Mouse (Mus musculus) heart, adult 2 months (tissue): Measurements from ENCODE around the gene Diras2. TPM values are rescaled to one million over a fixed set of nuclear protein-coding genes. Genes with fewer than 3 reads are reported as not detected.

Experiments used
- DNase-seq, 2 experiments: peaks; one replicate each; pipeline ENCODE4 v3.0.0; 2021
- H3K27ac ChIP-seq: fragments of 200-600 bp; 2 replicates; pipeline ENCODE4 v1.8.1; 2022
- H3K27me3 ChIP-seq: fragments of 200-500 bp; 2 replicates; pipeline ENCODE4 v1.6.1; 2012; ENCODE audit warnings: mild to moderate bottlenecking, low read length, inconsistent platforms, mixed read lengths; ENCODE audit not compliant: control insufficient read depth, insufficient read depth
- H3K36me3 ChIP-seq: fragments of 200-500 bp; 2 replicates; pipeline ENCODE4 v1.6.1; 2012; ENCODE audit warnings: low read length, inconsistent platforms; ENCODE audit not compliant: control insufficient read depth, insufficient read depth
- H3K4me1 ChIP-seq: fragments of 200-500 bp; 2 replicates; pipeline ENCODE4 v1.6.1; 2011; ENCODE audit warnings: low read length; ENCODE audit not compliant: control insufficient read depth, insufficient read depth
- H3K4me3 ChIP-seq: fragments of 200-600 bp; 2 replicates; pipeline ENCODE4 v1.8.1; 2022
- H3K79me2 ChIP-seq: fragments of 200-500 bp; replicated peaks from 2 replicates; pipeline ENCODE4 v1.6.1; 2012; ENCODE audit warnings: mild to moderate bottlenecking, inconsistent platforms, low read length, moderate library complexity, mixed read lengths; ENCODE audit not compliant: control insufficient read depth, insufficient read depth
- H3K9ac ChIP-seq: fragments of 200-500 bp; 2 replicates; pipeline ENCODE4 v1.6.1; 2012; ENCODE audit warnings: low read depth, mild to moderate bottlenecking, control low read depth, inconsistent platforms, low read length, mixed read lengths
- CTCF ChIP-seq: fragments of 200-600 bp; IDR thresholded peaks from 2 replicates; pipeline ENCODE4 v1.8.1; 2022; ENCODE audit warnings: antibody characterized with exemption, mild to moderate bottlenecking, moderate library complexity
- EP300 ChIP-seq: fragments of 200-500 bp; IDR thresholded peaks from 2 replicates; pipeline ENCODE4 v1.6.1; 2011; ENCODE audit warnings: low read depth, low read length, control low read depth; ENCODE audit not compliant: insufficient read depth
- POLR2A ChIP-seq: fragments of 200-500 bp; IDR thresholded peaks from 2 replicates; pipeline ENCODE4 v1.6.1; 2011; ENCODE audit warnings: mild to moderate bottlenecking, low read depth, low read length, control low read depth; ENCODE audit not compliant: insufficient read depth
- WGBS: fragments of 180-500 bp; shearing (Covaris S2); methylation state at CpG from one replicate; pipeline ENCODE4 v1.1.7; 2018; 5-methylcytosine and 5-hydroxymethylcytosine counted together
- intact Hi-C: fragments of 180-260 bp; cut with DNase I; formaldehyde crosslinking; loops from one replicate; pipeline ENCODE4 v1.15.1; 2025
- polyA plus RNA-seq: library from polyadenylated mRNA; depleted of rRNA; stranded (reverse); fragments of >200 nt; gene quantifications from 2 replicates; pipeline ENCODE4 v1.2.3, GENCODE M21; 2012
- total RNA-seq, 2 experiments: library from RNA; stranded (reverse); gene quantifications; 2 replicates each; pipeline ENCODE4 v1.2.3; 2021

Gene Diras2
- total and polyA plus RNA-seq, 3 experiments = 0.18 to 0.78 (median 0.32) TPM

DNA sequence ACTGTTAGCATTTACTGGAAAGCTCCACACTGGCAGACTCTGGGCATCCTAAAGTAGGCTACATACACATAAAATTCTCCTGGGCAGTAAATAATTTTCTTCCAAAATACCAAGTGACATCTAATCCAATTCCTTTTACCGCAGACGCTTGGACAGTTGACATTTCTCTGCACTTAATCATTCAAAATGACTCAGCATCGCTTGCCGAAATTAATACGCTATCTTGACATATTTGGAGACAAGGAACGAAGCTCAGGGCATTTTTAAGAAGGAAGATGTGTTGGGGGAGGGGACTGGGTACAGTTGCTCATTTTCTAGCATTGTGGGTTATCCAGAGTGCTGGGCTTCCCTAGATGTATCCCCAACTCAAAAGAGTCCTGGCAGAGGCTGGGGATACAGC lies 15.2 kb upstream of the Diras2 start:
- Histone ChIP-seq H3K4me1 (no peaks in the 10 kb centered on the region), H3K9ac (no peak overlapping the region), H3K36me3 (no peaks in the 10 kb centered on the region), H3K4me3 (no peak overlapping the region), H3K79me2 (no peaks in the 10 kb centered on the region), H3K27ac (no peak overlapping the region), H3K27me3 (no peaks in the 10 kb centered on the region)
- intact Hi-C loops = no loop called here
- 76% methylated on average over 6 of the region's 6 CpGs for WGBS
- TF ChIP-seq POLR2A (no peak), CTCF (no peak), EP300 (no peak)
- no peak for DNase-seq

- WGBS = 65% methylated on average over 4 of the region's 4 CpGs
- intact Hi-C loops = no loop called here
- DNase-seq = no peak
- Histone ChIP-seq H3K9ac (no peak overlapping the region), H3K36me3 (no peaks in the 10 kb centered on the region), H3K79me2 (no peaks in the 10 kb centered on the region), H3K27ac (no peak overlapping the region), H3K4me3 (no peak overlapping the region), H3K4me1 (no peaks in the 10 kb centered on the region), H3K27me3 (no peaks in the 10 kb centered on the region)
- no peak for TF ChIP-seq EP300
- TF ChIP-seq CTCF = no peak
- TF ChIP-seq POLR2A = no peak
Observed at GRCm38 (mm10) chr13:52542636-52543035, 11.6 kb upstream of the Diras2 start.

DNA sequence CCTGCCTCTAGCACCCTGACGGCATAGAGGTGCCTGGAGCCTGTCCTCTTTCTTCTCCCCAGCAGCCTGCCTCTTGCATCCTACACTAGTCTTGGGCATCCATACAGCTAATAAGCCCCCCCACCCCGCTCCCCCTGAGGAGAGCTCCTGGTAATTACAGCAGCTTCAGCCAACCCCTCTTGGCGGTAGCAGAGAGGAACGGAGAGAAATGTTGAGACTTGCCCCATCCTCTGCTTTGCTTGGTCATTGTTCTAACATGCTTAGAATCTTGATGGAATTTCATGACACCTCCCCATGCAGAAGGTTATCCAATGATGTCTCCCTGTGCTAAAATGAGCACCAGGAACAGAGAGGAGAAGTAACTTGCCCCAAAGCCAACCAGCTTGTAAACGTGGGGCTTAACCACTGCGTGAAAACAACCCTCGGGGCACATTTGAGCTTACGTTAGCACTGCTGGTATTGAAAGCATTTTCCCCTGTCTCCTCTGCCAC lies 11.0 kb upstream of the Diras2 start:
- 73% methylated on average over 8 of the region's 8 CpGs for WGBS
- TF ChIP-seq EP300 (no peak), CTCF (no peak), POLR2A (no peak)
- intact Hi-C loops = no loop called here

GRCm38 (mm10) chr13:52541385-52542035 lies 10.4 kb upstream of the Diras2 start:
- Histone ChIP-seq H3K36me3 (no peaks in the 10 kb centered on the region), H3K27ac (no peak overlapping the region), H3K4me1 (no peaks in the 10 kb centered on the region), H3K9ac (no peak overlapping the region), H3K4me3 (no peak overlapping the region), H3K79me2 (no peaks in the 10 kb centered on the region), H3K27me3 (no peaks in the 10 kb centered on the region)
- DNase-seq = no peak
- 80% methylated on average over 5 of the region's 5 CpGs for WGBS
- no peak for TF ChIP-seq POLR2A
- TF ChIP-seq CTCF = no peak
- no peak for TF ChIP-seq EP300
- intact Hi-C loops = no loop called here

More for the DNA sequence above, 11.0 kb upstream of the Diras2 start:
- Histone ChIP-seq H3K27ac (no peak overlapping the region), H3K79me2 (no peaks in the 10 kb centered on the region), H3K27me3 (no peaks in the 10 kb centered on the region), H3K4me3 (no peak overlapping the region), H3K36me3 (no peaks in the 10 kb centered on the region), H3K9ac (no peak overlapping the region), H3K4me1 (no peaks in the 10 kb centered on the region)
- DNase-seq = no peak

- Histone ChIP-seq H3K27me3 (no peaks in the 10 kb centered on the region), H3K36me3 (no peaks in the 10 kb centered on the region), H3K4me1 (no peaks in the 10 kb centered on the region), H3K27ac (no peak overlapping the region), H3K9ac (no peak overlapping the region), H3K79me2 (no peaks in the 10 kb centered on the region), H3K4me3 (no peak overlapping the region)
- intact Hi-C loops = loop anchor here (5.0 kb wide), 1 partner anchor 702 kb away; no protein-coding TSS in a partner anchor
- WGBS = 78% methylated on average over 6 of the region's 6 CpGs
- no peak for TF ChIP-seq POLR2A
- no peak for TF ChIP-seq EP300
- no peak for TF ChIP-seq CTCF
- no peak for DNase-seq
Observed at GRCm38 (mm10) chr13:52539461-52539860, 8.4 kb upstream of the Diras2 start.

- TF ChIP-seq EP300 (no peak), POLR2A (no peak), CTCF (peak; percentile 31)
- no peaks in the 10 kb centered on the region for H3K27me3 ChIP-seq
- H3K36me3 ChIP-seq = no peaks in the 10 kb centered on the region
- DNase-seq = no peak
- H3K79me2 ChIP-seq = no peaks in the 10 kb centered on the region
- intact Hi-C loops = loop anchor here (5.0 kb wide), 1 partner anchor 701 kb away; no protein-coding TSS in a partner anchor
- H3K9ac ChIP-seq = no peak overlapping the region
- H3K4me3 ChIP-seq = no peak overlapping the region
- H3K27ac ChIP-seq = no peak overlapping the region
- 83% methylated on average over 9 of the region's 9 CpGs for WGBS
- no peaks in the 10 kb centered on the region for H3K4me1 ChIP-seq
Observed at GRCm38 (mm10) chr13:52538588-52539116, 7.6 kb upstream of the Diras2 start.
